Mouse (Mus musculus) limb, embryonic 14.5 days (tissue): ENCODE results near the gene Cdkn2a. TPM values are rescaled to one million over a fixed set of nuclear protein-coding genes. Genes with fewer than 3 reads are reported as not detected.

Source experiments
- ATAC-seq: fragments of 200-750 bp; cut with Nextera tagmentation; 2 replicates; pipeline ENCODE4 v1.8.0; 2017; ENCODE audit warnings: low read depth, moderate number of reproducible peaks, moderate TSS enrichment; ENCODE audit not compliant: low FRiP score
- DNase-seq: peaks from one replicate; pipeline ENCODE4 v3.0.0-alpha.2; 2015; ENCODE audit warnings: low spot score
- H3K27ac ChIP-seq: fragments of 300-500 bp; sonication (generic); replicated peaks from 2 replicates; pipeline ENCODE4 v1.5.1; 2014; ENCODE audit warnings: low read depth, mild to moderate bottlenecking, low read length, moderate library complexity, mixed read lengths
- H3K27me3 ChIP-seq: fragments of 300-500 bp; sonication (generic); 2 replicates; pipeline ENCODE4 v1.6.1; 2014; ENCODE audit warnings: low read length, mixed read lengths; ENCODE audit not compliant: control insufficient read depth, insufficient read depth
- H3K36me3 ChIP-seq: fragments of 300-500 bp; sonication (generic); 2 replicates; pipeline ENCODE4 v1.6.1; 2014; ENCODE audit warnings: mild to moderate bottlenecking, low read length, moderate library complexity, mixed read lengths; ENCODE audit not compliant: control insufficient read depth, insufficient read depth
- H3K4me1 ChIP-seq: fragments of 300-500 bp; sonication (generic); 2 replicates; pipeline ENCODE4 v1.6.1; 2014; ENCODE audit warnings: antibody characterized with exemption, low read length, mixed read lengths; ENCODE audit not compliant: control insufficient read depth, insufficient read depth
- H3K4me2 ChIP-seq: fragments of 300-500 bp; sonication (generic); replicated peaks from 2 replicates; pipeline ENCODE4 v1.6.1; 2014; ENCODE audit warnings: low read depth, mild to moderate bottlenecking, low read length, moderate library complexity; ENCODE audit not compliant: severe bottlenecking
- H3K4me3 ChIP-seq: fragments of 300-500 bp; sonication (generic); replicated peaks from 2 replicates; pipeline ENCODE4 v1.5.1; 2014; ENCODE audit warnings: low read length
- H3K9ac ChIP-seq: fragments of 300-500 bp; sonication (generic); 2 replicates; pipeline ENCODE4 v1.6.1; 2014; ENCODE audit warnings: mild to moderate bottlenecking, low read depth, low read length, moderate library complexity; ENCODE audit not compliant: severe bottlenecking
- H3K9me3 ChIP-seq: fragments of 300-500 bp; sonication (generic); 2 replicates; pipeline ENCODE4 v1.6.1; 2016; ENCODE audit warnings: low read length; ENCODE audit not compliant: control insufficient read depth
- POLR2A ChIP-seq: fragments of 200-500 bp; IDR thresholded peaks from 2 replicates; pipeline ENCODE4 v1.8.0; 2012; ENCODE audit warnings: inconsistent platforms, mild to moderate bottlenecking, moderate library complexity, borderline replicate concordance; ENCODE audit not compliant: insufficient read depth, insufficient read length; ENCODE audit errors: extremely low read depth
- WGBS: fragments of 180-500 bp; shearing (Covaris S2); extraction: QIAGEN DNeasy Blood & Tissue Kit; methylation state at CpG from one replicate; pipeline ENCODE4 v1.1.7; 2014; 5-methylcytosine and 5-hydroxymethylcytosine counted together
- polyA plus RNA-seq, 2 experiments: library from polyadenylated mRNA; depleted of rRNA in 1 of 2; stranded (reverse) in 1 of 2; unstranded in 1 of 2; fragments of >200 nt; fragmentation: Nextera tagmentation in 1 of 2; extraction: Ambion mirVana in 1 of 2; gene quantifications; 2 replicates each; pipeline versions ENCODE4 v1.2.1 to v1.2.3; 2012 to 2014

The Cdkn2a gene
- polyA plus RNA-seq, 2 experiments: 0.47 TPM; not detected in 1

DNA sequence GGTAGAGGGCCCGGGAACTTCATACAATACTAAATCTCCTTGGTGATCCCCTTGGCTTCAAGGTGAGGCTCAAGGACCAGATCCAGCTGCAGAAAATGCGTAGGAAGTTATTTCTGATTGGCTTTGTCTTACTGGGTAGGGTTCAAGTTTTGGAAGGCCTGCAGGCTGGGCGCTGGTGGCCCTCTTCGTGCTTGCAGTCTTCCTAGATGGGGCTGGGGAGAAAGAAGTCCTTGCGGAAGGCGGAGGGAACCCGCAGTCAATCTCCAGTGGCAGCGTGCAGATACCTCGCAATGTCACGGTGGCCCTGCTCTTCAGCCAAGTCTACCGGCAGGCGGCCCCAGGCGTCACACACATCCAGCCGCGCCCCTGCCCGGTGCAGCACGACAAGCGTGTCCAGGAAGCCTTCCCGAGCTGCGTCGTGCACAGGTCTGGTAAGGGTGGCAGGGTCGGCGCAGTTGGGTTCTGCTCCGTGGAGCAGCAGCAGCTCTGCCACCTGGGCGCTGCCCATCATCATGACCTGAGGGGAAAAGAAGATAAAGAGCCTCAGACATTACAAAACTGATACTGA is 12.4 kb upstream of the Cdkn2a start:
- no peak overlapping the region for H3K4me3 ChIP-seq
- no peak overlapping the region for H3K9ac ChIP-seq
- ATAC-seq (no peak), DNase-seq (no peak)
- H3K9me3 ChIP-seq: no peaks in the 10 kb centered on the region
- H3K27me3 ChIP-seq: peaks cover 96% of the 10 kb centered on the region
- WGBS: 5% methylated on average over 23 of the region's 25 CpGs
- H3K27ac ChIP-seq: no peak overlapping the region
- no peaks in the 10 kb centered on the region for H3K36me3 ChIP-seq
- no peaks in the 10 kb centered on the region for H3K4me1 ChIP-seq
- no peak for TF ChIP-seq POLR2A
- no peak overlapping the region for H3K4me2 ChIP-seq

- no peaks in the 10 kb centered on the region for H3K9me3 ChIP-seq
- DNase-seq (no peak), ATAC-seq (no peak)
- peaks cover 93% of the 10 kb centered on the region for H3K27me3 ChIP-seq
- no peaks in the 10 kb centered on the region for H3K4me1 ChIP-seq
- H3K36me3 ChIP-seq: no peaks in the 10 kb centered on the region
- 5% methylated on average over 3 of the region's 3 CpGs for WGBS
- H3K4me3 ChIP-seq: no peak overlapping the region
- H3K9ac ChIP-seq: no peak overlapping the region
- TF ChIP-seq POLR2A: no peak
- no peak overlapping the region for H3K4me2 ChIP-seq
- H3K27ac ChIP-seq: no peak overlapping the region
These were observed 11.2 kb upstream of the Cdkn2a start for GRCm38 (mm10) chr4:89305691-89306090.

DNA sequence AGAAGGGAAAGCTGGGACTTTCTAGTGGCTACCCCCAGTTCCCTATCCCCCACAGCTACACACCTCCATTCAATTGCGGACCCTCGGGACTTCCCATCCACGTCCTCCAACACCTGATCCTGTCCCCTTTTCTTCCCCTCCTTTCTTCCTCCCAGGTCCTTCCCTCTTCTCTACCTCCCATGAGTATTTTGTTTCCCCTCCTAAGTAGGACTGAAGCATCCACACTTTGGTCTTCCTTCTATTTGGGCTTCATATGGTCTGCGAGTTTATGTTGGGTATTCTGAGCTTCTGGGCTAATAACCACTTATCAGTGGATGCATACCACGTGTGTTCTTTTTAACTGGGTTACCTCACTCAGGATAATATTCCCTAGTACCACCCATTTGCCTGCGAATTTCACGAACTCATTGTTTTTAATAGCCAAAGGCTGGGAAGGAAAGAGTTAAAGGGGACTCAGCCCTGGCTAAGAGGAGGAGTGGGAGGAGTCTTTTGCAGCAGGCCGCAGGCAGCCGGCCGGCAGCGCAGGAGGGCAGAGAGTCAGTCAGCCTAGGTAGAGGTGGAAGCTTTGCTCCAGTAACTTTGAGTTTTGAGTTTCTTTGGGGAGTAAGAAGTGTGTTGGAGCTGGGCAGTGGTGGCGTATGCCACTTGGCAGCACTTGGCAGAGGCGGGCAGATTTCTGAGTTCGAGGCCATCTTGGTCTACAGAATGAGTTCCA is 9.0 kb upstream of the Cdkn2a start:
- H3K4me1 ChIP-seq: no peaks in the 10 kb centered on the region
- H3K27ac ChIP-seq: no peak overlapping the region
- DNase-seq (no peak), ATAC-seq (no peak)
- TF ChIP-seq POLR2A: no peak
- H3K4me2 ChIP-seq: no peak overlapping the region
- no peak overlapping the region for H3K9ac ChIP-seq
- peaks cover 89% of the 10 kb centered on the region for H3K27me3 ChIP-seq
- no peaks in the 10 kb centered on the region for H3K36me3 ChIP-seq
- H3K4me3 ChIP-seq: no peak overlapping the region
- WGBS: under 1% methylated on average over 14 of the region's 14 CpGs
- H3K9me3 ChIP-seq: no peaks in the 10 kb centered on the region

- Histone ChIP-seq H3K4me1 (no peaks in the 10 kb centered on the region), H3K9me3 (no peaks in the 10 kb centered on the region), H3K36me3 (no peaks in the 10 kb centered on the region), H3K27me3 (peaks cover 87% of the 10 kb centered on the region), H3K4me3 (no peak overlapping the region), H3K27ac (no peak overlapping the region), H3K4me2 (no peak overlapping the region), H3K9ac (no peak overlapping the region)
- ATAC-seq (no peak), DNase-seq (no peak)
- 6% methylated on average over 1 of the region's 1 CpGs for WGBS
- no peak for TF ChIP-seq POLR2A
These were observed 7.7 kb upstream of the Cdkn2a start for GRCm38 (mm10) chr4:89302129-89302528.

- H3K9ac ChIP-seq: no peak overlapping the region
- no peak overlapping the region for H3K4me3 ChIP-seq
- no peak for ATAC-seq
- TF ChIP-seq POLR2A: no peak
- peaks cover 87% of the 10 kb centered on the region for H3K27me3 ChIP-seq
- no peak for DNase-seq
- no peaks in the 10 kb centered on the region for H3K9me3 ChIP-seq
- H3K27ac ChIP-seq: no peak overlapping the region
- H3K36me3 ChIP-seq: no peaks in the 10 kb centered on the region
- 2% methylated on average over 2 of the region's 2 CpGs for WGBS
- no peaks in the 10 kb centered on the region for H3K4me1 ChIP-seq
- H3K4me2 ChIP-seq: no peak overlapping the region
These were observed 5.3 kb upstream of the Cdkn2a start for GRCm38 (mm10) chr4:89299721-89300120.
